Mouse (Mus musculus) testis, adult 2 months (tissue): ENCODE measurements around the gene Als2. TPM values are rescaled to one million over a fixed set of nuclear protein-coding genes. Genes with fewer than 3 reads are reported as not detected.

Experiments
- H3K27ac ChIP-seq: fragments of 200-500 bp; 2 replicates; pipeline ENCODE4 v1.5.1; 2012; ENCODE audit warnings: low read depth, low read length; ENCODE audit not compliant: control insufficient read depth, insufficient read depth
- H3K27me3 ChIP-seq: fragments of 200-500 bp; 2 replicates; pipeline ENCODE4 v1.6.1; 2012; ENCODE audit warnings: mild to moderate bottlenecking, low read length, moderate library complexity; ENCODE audit not compliant: control insufficient read depth, insufficient read depth
- H3K36me3 ChIP-seq: fragments of 200-500 bp; 2 replicates; pipeline ENCODE4 v1.6.1; 2012; ENCODE audit warnings: mild to moderate bottlenecking, low read length; ENCODE audit not compliant: control insufficient read depth, insufficient read depth
- H3K4me1 ChIP-seq: fragments of 200-500 bp; 2 replicates; pipeline ENCODE4 v1.6.1; 2012; ENCODE audit warnings: low read length; ENCODE audit not compliant: control insufficient read depth, insufficient read depth
- H3K4me3 ChIP-seq: fragments of 200-500 bp; 2 replicates; pipeline ENCODE4 v1.5.1; 2012; ENCODE audit warnings: low read depth, mild to moderate bottlenecking, low read length, moderate library complexity, mixed read lengths; ENCODE audit not compliant: control insufficient read depth
- CTCF ChIP-seq: fragments of 200-500 bp; IDR thresholded peaks from 2 replicates; pipeline ENCODE4 v1.5.1; 2012; ENCODE audit warnings: low read depth, mild to moderate bottlenecking, inconsistent platforms, low read length, moderate library complexity; ENCODE audit not compliant: control insufficient read depth, insufficient read depth, insufficient replicate concordance
- POLR2A ChIP-seq: fragments of 200-500 bp; IDR thresholded peaks from 2 replicates; pipeline ENCODE4 v1.6.1; 2012; ENCODE audit warnings: low read depth, mild to moderate bottlenecking, inconsistent platforms, low read length, moderate library complexity; ENCODE audit not compliant: control insufficient read depth
- polyA plus RNA-seq: library from polyadenylated mRNA; depleted of rRNA; stranded (reverse); fragments of >200 nt; gene quantifications from 2 replicates; pipeline ENCODE4 v1.2.3, GENCODE M21; 2012

Als2 gene
- polyA plus RNA-seq, 1 experiment = 7.1 TPM

DNA sequence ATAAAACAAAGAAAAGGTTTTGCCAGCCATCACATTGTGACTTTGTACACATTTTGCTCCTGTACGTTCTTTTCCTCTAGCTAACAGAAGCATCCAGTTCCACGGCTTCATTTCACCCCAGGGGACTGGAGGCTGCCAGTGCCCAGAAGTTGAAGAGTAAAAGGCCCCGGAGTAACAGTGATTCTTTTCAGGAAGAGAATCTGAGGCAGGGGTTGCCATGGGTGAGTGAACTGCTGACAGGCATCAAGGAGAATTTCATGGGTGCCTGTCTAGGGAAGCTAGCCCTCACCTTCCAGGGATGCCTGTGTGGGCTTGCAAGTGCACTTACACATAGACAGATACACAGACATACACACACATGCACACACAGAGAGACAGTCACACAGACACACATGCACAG, 20.7 kb upstream of the Als2 start:
- H3K36me3 ChIP-seq = no peaks in the 10 kb centered on the region
- H3K27ac ChIP-seq = no peak overlapping the region
- peaks cover under 1% of the 10 kb centered on the region; the same call in 1 of the 2 replicates for H3K4me1 ChIP-seq
- H3K4me3 ChIP-seq = no peak overlapping the region
- no peak for TF ChIP-seq CTCF
- no peak for TF ChIP-seq POLR2A
- no peaks in the 10 kb centered on the region for H3K27me3 ChIP-seq

DNA sequence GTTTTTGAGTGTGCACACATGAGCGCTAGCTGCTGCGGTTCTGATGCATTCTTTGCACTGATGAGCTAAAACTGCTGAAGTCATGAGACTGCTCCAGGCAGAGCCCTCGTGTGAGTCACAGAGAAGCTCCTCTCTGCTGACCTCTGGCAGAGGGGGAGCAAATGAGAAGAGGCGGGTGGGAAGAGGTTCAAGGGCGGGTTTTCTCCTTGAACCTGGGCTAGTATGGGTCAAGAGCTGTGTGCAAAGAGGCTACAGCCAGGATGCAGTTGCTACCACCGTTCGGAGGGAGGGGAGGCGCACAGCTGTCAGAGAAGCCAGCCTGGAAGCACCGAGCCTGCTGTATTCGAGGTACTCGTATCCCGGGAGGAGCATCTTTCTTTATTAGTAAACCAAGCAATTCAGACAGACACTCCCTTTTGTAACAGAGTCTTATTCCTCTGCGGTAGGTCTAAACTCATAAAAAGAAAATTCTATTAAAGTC, 19.8 kb upstream of the Als2 start, which contains the start of gene Cdk15:
Cdk15 (plus strand) TSS at position 156 of the 481 bp plus-strand sequence.
- TF ChIP-seq POLR2A = no peak
- Histone ChIP-seq H3K27me3 (no peaks in the 10 kb centered on the region), H3K4me1 (peaks cover 5% of the 10 kb centered on the region), H3K36me3 (no peaks in the 10 kb centered on the region), H3K4me3 (no peak within 1 kb of the TSS), H3K27ac (no peak within 1 kb of the TSS)

DNA sequence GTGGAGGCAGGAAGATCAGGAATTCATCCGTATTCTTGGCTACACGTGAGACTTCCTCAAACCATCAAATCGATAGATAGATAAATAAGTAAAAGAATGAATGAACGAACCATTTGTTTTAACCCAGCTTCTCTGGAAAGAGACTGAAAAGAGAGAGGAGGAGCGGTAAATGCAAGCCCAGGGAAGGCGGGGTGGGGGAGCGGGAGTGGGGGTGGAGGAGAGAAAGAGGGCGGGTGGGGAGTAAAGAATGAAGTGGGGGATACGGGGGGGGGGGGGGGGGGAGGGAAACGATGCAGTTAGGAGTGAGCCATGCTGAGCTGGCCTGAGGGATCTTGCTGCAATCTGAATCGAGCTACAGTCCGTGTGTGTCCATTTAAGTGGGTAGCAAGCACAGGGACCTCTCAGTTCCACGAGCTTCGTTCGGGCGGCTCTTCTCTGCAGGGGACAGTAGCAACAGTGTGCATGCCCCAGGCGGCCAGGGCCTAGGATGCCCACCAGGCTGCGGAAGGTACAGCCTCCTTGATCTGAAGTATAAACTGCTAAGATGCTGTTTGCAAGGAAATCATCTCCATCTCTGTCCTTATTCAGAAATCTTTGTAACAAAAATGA, 16.4 kb upstream of the Als2 start:
- H3K27ac ChIP-seq = no peak overlapping the region
- TF ChIP-seq CTCF = no peak
- TF ChIP-seq POLR2A = no peak
- H3K4me1 ChIP-seq = peaks cover 5% of the 10 kb centered on the region
- H3K36me3 ChIP-seq = no peaks in the 10 kb centered on the region
- H3K4me3 ChIP-seq = no peak overlapping the region
- H3K27me3 ChIP-seq = no peaks in the 10 kb centered on the region

DNA sequence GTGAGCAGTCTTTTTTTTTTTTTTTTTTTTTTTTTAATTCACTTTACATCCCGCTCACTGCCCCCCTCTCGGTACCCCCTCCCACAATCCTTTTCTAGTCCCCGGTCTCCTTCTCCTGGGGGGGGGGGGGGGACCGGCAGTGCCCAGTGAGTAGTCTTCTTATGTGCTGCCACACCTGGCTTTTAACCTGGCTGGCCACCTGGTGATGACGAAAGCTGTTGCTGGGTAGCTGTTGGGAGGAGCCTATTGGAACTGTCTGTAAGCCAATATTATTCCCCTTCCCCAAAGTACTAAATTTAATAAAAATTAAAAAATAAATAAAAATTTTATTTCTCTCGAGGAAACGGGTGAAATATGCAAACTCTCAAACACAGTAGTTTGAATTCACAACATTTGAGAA, 15.7 kb upstream of the Als2 start:
- H3K27ac ChIP-seq = no peak overlapping the region
- TF ChIP-seq CTCF = no peak
- no peak for TF ChIP-seq POLR2A
- peaks cover 5% of the 10 kb centered on the region for H3K4me1 ChIP-seq
- H3K36me3 ChIP-seq = no peaks in the 10 kb centered on the region
- no peak overlapping the region for H3K4me3 ChIP-seq
- H3K27me3 ChIP-seq = no peaks in the 10 kb centered on the region

DNA sequence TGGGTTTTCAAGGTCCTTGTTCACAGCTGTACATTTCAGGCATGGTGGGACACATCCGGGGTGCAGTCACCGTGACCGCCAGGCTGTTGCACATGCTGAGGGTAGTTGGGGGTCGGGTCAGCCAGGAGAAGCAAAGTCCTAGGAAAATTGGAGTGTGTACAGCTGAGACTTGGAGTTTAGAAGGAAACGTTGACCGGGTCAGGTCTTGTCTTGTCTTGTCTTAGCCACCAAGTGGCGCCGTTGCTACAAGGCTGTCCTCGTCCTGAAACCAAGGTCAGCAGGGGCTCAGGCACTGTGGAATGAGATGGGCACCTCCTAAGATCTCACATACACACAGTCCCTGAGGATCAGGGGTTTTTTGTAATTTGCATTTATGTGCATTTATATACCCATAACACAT, 10.6 kb upstream of the Als2 start:
- Histone ChIP-seq H3K27me3 (no peaks in the 10 kb centered on the region), H3K4me3 (no peak overlapping the region), H3K36me3 (no peaks in the 10 kb centered on the region), H3K27ac (no peak overlapping the region), H3K4me1 (peaks cover 3% of the 10 kb centered on the region; the same call in 1 of the 2 replicates)
- peak; percentile 76; the same call in 1 of the 2 replicates for TF ChIP-seq CTCF
- no peak for TF ChIP-seq POLR2A

DNA sequence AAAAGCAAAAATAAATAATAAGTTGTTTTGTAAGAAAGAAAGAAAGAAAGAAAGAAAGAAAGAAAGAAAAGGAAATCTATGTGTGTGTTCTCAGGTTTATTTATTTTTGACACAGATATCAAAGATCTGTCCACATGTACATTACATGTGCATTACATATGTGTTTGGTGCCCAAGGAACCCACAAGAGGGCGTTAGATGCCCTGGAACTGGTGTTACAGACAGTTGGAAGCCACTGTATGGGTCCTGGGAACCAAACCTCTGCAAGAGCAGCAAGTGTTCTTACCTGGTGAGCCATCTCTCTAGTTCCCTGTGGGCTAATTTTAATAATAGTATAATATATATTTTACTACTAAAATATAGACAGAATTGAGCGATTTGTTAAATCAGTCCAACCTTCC, 6.7 kb upstream of the Als2 start:
- Histone ChIP-seq H3K4me3 (no peak overlapping the region), H3K36me3 (no peaks in the 10 kb centered on the region), H3K27me3 (no peaks in the 10 kb centered on the region), H3K27ac (no peak overlapping the region), H3K4me1 (no peaks in the 10 kb centered on the region)
- TF ChIP-seq POLR2A (no peak), CTCF (no peak)

DNA sequence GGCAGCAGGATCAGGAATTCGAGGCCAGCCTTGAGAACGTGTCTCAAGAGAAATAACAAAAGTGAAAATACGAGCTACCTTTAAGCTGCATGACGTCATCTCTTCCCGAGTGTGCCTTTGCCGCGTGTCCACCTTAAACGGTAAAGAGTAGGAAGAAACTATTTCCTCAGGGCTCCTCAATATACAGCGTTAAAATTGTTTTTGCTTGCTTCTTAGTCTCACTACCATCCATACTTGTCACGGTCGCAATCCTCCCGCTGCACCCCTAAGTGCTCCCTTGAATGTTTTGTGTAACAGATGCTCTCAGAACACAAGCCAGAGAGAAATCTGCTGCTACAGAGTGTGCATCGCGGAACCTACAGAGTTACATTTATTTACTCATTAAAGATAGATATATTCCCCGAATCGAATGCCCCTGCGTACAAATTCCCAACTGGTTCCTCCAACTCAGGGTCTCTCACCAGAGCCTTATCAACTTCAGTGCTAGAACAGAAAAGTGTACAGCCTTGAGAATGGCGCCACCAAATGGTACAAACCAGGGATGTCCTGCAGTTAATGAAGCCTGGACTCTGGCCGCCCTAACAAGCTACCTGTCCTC, 682 bp upstream of the Als2 start:
- Histone ChIP-seq H3K36me3 (no peaks in the 10 kb centered on the region), H3K4me3 (peak overlapping the region; percentile 90), H3K27ac (peak overlapping the region; percentile 88), H3K27me3 (no peaks in the 10 kb centered on the region), H3K4me1 (peaks cover 3% of the 10 kb centered on the region; the same call in 1 of the 2 replicates)
- TF ChIP-seq POLR2A = no peak; the same call in 1 of the 2 replicates
- TF ChIP-seq CTCF = peak; percentile 28; the same call in 1 of the 2 replicates

DNA sequence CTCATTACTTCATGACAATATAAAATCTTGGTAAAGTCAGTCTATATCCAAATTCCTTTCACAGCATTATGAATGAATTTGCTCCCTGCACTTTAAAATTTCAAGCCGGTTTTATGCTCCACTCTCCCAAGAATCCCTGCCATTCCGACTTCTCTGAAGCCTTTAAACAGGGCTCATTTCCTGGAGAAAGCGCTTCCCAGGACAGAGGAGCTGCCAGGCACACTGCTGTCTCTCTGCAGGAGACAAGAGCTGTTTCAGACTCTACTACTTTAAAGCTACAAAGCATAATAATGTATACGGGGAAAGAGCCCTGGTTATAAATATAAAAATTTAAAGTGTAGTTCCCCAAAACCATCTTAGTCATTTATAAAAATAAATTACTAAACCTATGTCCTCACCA, 7.8 kb downstream of the Als2 start:
- Histone ChIP-seq H3K27me3 (no peaks in the 10 kb centered on the region), H3K36me3 (no peaks in the 10 kb centered on the region), H3K27ac (no peak overlapping the region), H3K4me1 (no peaks in the 10 kb centered on the region), H3K4me3 (no peak overlapping the region)
- TF ChIP-seq CTCF (no peak), POLR2A (no peak)
